Mouse (Mus musculus): Measurements from ENCODE around the gene Gdf10.

- TF ChIP-seq POLR2A (IDR thresholded peaks at IDR 0.05; ENCODE audit: low read depth, low read length) (no peak), CTCF (conservative IDR thresholded peaks at IDR 0.05; ENCODE audit: insufficient read depth, insufficient read length, low read depth, low read length) (no peak)
These were observed 20.2 kb upstream of the Gdf10 start for GRCm38 (mm10) chr14:33903199-33903598.
